In genomic region chr17:23857193-23857592, GRCm38 (mm10) we compare ENCODE assay signal across 27 mouse cellular contexts. TPM values are rescaled to one million over a fixed set of nuclear protein-coding genes. Genes with fewer than 3 reads are reported as not detected.
A peak's percentile ranks its signal among the peaks of the same experiment; 100 is the strongest.
DNase-seq lines count a peak whose midpoint lies in the region; ATAC-seq and TF ChIP-seq lines count a peak whose summit lies in the region.
"Had no signal": no experiment of that assay in that cellular context is flagged by ENCODE, and none has a peak within 500 bp of the region (broad histone marks: within the 10 kb centered on the region; RNA-seq: fewer than 3 reads in every experiment).

No protein-coding gene starts in this region.

- H3K4me2 ChIP-seq in hindbrain, embryonic 12.5 days (replicated peaks), result no peak overlapping the region
- H3K4me2 ChIP-seq in midbrain, embryonic 11.5 days, result no peak overlapping the region
- H3K4me2 ChIP-seq: embryonic facial prominence, embryonic 12.5 days; forebrain, embryonic 12.5 days; hindbrain, embryonic 14.5 days; intestine, embryonic 15.5 days had no signal

- WGBS in limb, embryonic 10.5 days, result 85% methylated on average over 6 of the region's 6 CpGs
- WGBS in hindbrain, embryonic 12.5 days, result 84% methylated on average over 6 of the region's 6 CpGs
- 80% methylated on average over 6 of the region's 6 CpGs for WGBS in midbrain, embryonic 11.5 days

- peak; percentile 10 for DNase-seq in gastrocnemius, adult 2 months
- no peak for DNase-seq in gastrocnemius, adult 18-20 months (ENCODE audit: low spot score)
- peak; percentile 42 for DNase-seq in urinary bladder, postnatal 25 days (ENCODE audit: low spot score)
- DNase-seq in urinary bladder, postnatal 10 days (ENCODE audit: low spot score), result no peak
- no peak for DNase-seq in limb, embryonic 10.5 days (ENCODE audit: low spot score)
- no peak for DNase-seq in midbrain, embryonic 11.5 days (ENCODE audit: low spot score, missing footprints)
- DNase-seq: adrenal gland, postnatal 14 days; cerebellum, adult 11-12 months; cerebellum, adult 9-10 months; cerebellum, postnatal 25 days; gastrocnemius, postnatal 25 days; heart, adult 18-20 months; heart, postnatal 10 days had no signal

- TF ChIP-seq CTCF in gastrocnemius, adult 2 months (IDR thresholded peaks at IDR 0.05), result no peak

- no peak overlapping the region for H3K27ac ChIP-seq in gastrocnemius, adult 2 months
- H3K27ac ChIP-seq in limb, embryonic 10.5 days, result peak overlapping the region; percentile 7; the same call in 1 of the 2 replicates
- H3K27ac ChIP-seq in hindbrain, embryonic 12.5 days, result no peak overlapping the region
- H3K27ac ChIP-seq in midbrain, embryonic 11.5 days (ENCODE audit: low read depth, low read length), result no peak overlapping the region
- H3K27ac ChIP-seq: embryonic facial prominence, embryonic 12.5 days; forebrain, embryonic 12.5 days; heart, embryonic 10.5 days; hindbrain, embryonic 14.5 days; intestine, embryonic 15.5 days had no signal

- H3K4me3 ChIP-seq in gastrocnemius, adult 2 months, result no peak overlapping the region
- H3K4me3 ChIP-seq in limb, embryonic 10.5 days, result no peak overlapping the region
- no peak overlapping the region for H3K4me3 ChIP-seq in hindbrain, embryonic 12.5 days
- H3K4me3 ChIP-seq in midbrain, embryonic 11.5 days (ENCODE audit: low read depth, low read length), result no peak overlapping the region
- H3K4me3 ChIP-seq: embryonic facial prominence, embryonic 12.5 days; forebrain, embryonic 12.5 days; heart, embryonic 10.5 days; intestine, embryonic 15.5 days had no signal

- no peak overlapping the region for H3K9ac ChIP-seq in hindbrain, embryonic 12.5 days
- no peak overlapping the region for H3K9ac ChIP-seq in midbrain, embryonic 11.5 days (ENCODE audit: low read length)
- H3K9ac ChIP-seq: embryonic facial prominence, embryonic 12.5 days; forebrain, embryonic 12.5 days; hindbrain, embryonic 14.5 days; intestine, embryonic 15.5 days had no signal

- intact Hi-C loops in gastrocnemius, adult 2 months (cut with DNase I), result no loop called here

- ATAC-seq in hindbrain, embryonic 12.5 days (ENCODE audit: low FRiP score), result no peak
- ATAC-seq in midbrain, embryonic 11.5 days (ENCODE audit: low FRiP score), result no peak
- ATAC-seq: activated CD4-positive, CD25-positive, alpha-beta regulatory T cell, adult 4 months; forebrain, embryonic 16.5 days had no signal

- H3K9me3 ChIP-seq in limb, embryonic 10.5 days (replicated peaks), result no peaks in the 10 kb centered on the region
- no peaks in the 10 kb centered on the region for H3K9me3 ChIP-seq in hindbrain, embryonic 12.5 days (replicated peaks)
- H3K9me3 ChIP-seq in midbrain, embryonic 11.5 days (ENCODE audit: control insufficient read depth, low read length), result no peaks in the 10 kb centered on the region
- H3K9me3 ChIP-seq: embryonic facial prominence, embryonic 12.5 days; forebrain, embryonic 12.5 days; heart, embryonic 10.5 days; intestine, embryonic 15.5 days had no signal

- H3K4me1 ChIP-seq in limb, embryonic 10.5 days, result peaks cover 8% of the 10 kb centered on the region
- H3K4me1 ChIP-seq in hindbrain, embryonic 12.5 days, result no peaks in the 10 kb centered on the region
- H3K4me1 ChIP-seq in midbrain, embryonic 11.5 days (ENCODE audit: control insufficient read depth, insufficient read depth, low read length), result no peaks in the 10 kb centered on the region
- H3K4me1 ChIP-seq: embryonic facial prominence, embryonic 12.5 days; forebrain, embryonic 12.5 days; intestine, embryonic 15.5 days had no signal

- H3K36me3 ChIP-seq in limb, embryonic 10.5 days, result no peaks in the 10 kb centered on the region
- no peaks in the 10 kb centered on the region for H3K36me3 ChIP-seq in hindbrain, embryonic 12.5 days
- H3K36me3 ChIP-seq in midbrain, embryonic 11.5 days (ENCODE audit: control insufficient read depth, insufficient read depth, low read length), result no peaks in the 10 kb centered on the region
- H3K36me3 ChIP-seq: embryonic facial prominence, embryonic 12.5 days; forebrain, embryonic 12.5 days; heart, embryonic 10.5 days; intestine, embryonic 15.5 days had no signal

- no peaks in the 10 kb centered on the region for H3K27me3 ChIP-seq in limb, embryonic 10.5 days (ENCODE audit: low read depth, poor library complexity, severe bottlenecking)
- H3K27me3 ChIP-seq in hindbrain, embryonic 12.5 days, result no peaks in the 10 kb centered on the region
- H3K27me3 ChIP-seq in midbrain, embryonic 11.5 days (ENCODE audit: control insufficient read depth, insufficient read depth, low read length), result no peaks in the 10 kb centered on the region
- H3K27me3 ChIP-seq: embryonic facial prominence, embryonic 12.5 days; forebrain, embryonic 12.5 days; intestine, embryonic 15.5 days had no signal

RNA-seq across cellular contexts. Expression of gene Prss21, which starts 10.7 kb away (rescaled TPM):
- total RNA-seq in gastrocnemius, adult 2 months (2021), result not detected
- total RNA-seq in gastrocnemius, adult 18-20 months (2021), result not detected
- not detected in 2 replicates for polyA plus RNA-seq in limb, embryonic 10.5 days (2016; fragmentation: Nextera tagmentation; extraction: Ambion mirVana)
- polyA plus RNA-seq in hindbrain, embryonic 12.5 days (2016; fragmentation: Nextera tagmentation; extraction: Ambion mirVana), result not detected in 2 replicates
- not detected in 2 replicates for polyA plus RNA-seq in midbrain, embryonic 11.5 days (2014; fragmentation: Nextera tagmentation; extraction: Ambion mirVana)
- total RNA-seq: adrenal gland, adult 18-20 months; adrenal gland, postnatal 14 days; ES-E14; gastrocnemius, postnatal 25 days; heart, adult 18-20 months; heart, postnatal 10 days; hematopoietic stem cell, adult 5-6 weeks had no signal
- polyA plus RNA-seq: activated CD4-positive, CD25-positive, alpha-beta regulatory T cell, adult 4 months; cortical plate, adult 2 months; embryonic facial prominence, embryonic 12.5 days; forebrain, embryonic 12.5 days; forebrain, embryonic 16.5 days; frontal cortex, adult 2 months; heart, embryonic 10.5 days; heart, embryonic 14.5 days; hindbrain, embryonic 14.5 days; intestine, embryonic 15.5 days had no signal

RNA-seq across cellular contexts. Expression of gene Prss41, which starts 13.2 kb away (rescaled TPM):
- not detected for total RNA-seq in gastrocnemius, adult 2 months (2021)
- total RNA-seq in gastrocnemius, adult 18-20 months (2021), result not detected
- 3.3 and 3.9 TPM in 2 replicates for polyA plus RNA-seq in limb, embryonic 10.5 days (2016; fragmentation: Nextera tagmentation; extraction: Ambion mirVana)
- 0.72 and 1.3 TPM in 2 replicates for polyA plus RNA-seq in hindbrain, embryonic 12.5 days (2016; fragmentation: Nextera tagmentation; extraction: Ambion mirVana)
- polyA plus RNA-seq in midbrain, embryonic 11.5 days (2014; fragmentation: Nextera tagmentation; extraction: Ambion mirVana), result 0.41 and 0.81 TPM in 2 replicates
- total RNA-seq: gastrocnemius, postnatal 25 days; heart, adult 18-20 months; heart, postnatal 10 days; hematopoietic stem cell, adult 5-6 weeks had no signal
- polyA plus RNA-seq: heart, embryonic 14.5 days had no signal

RNA-seq across cellular contexts. Expression of gene Prss32, which starts 13.5 kb away (rescaled TPM):
- not detected for total RNA-seq in gastrocnemius, adult 2 months (2021)
- total RNA-seq in gastrocnemius, adult 18-20 months (2021), result not detected
- not detected in 2 replicates for polyA plus RNA-seq in limb, embryonic 10.5 days (2016; fragmentation: Nextera tagmentation; extraction: Ambion mirVana)
- not detected in 2 replicates for polyA plus RNA-seq in hindbrain, embryonic 12.5 days (2016; fragmentation: Nextera tagmentation; extraction: Ambion mirVana)
- polyA plus RNA-seq in midbrain, embryonic 11.5 days (2014; fragmentation: Nextera tagmentation; extraction: Ambion mirVana), result not detected in 2 replicates
- total RNA-seq: adrenal gland, adult 18-20 months; adrenal gland, postnatal 14 days; gastrocnemius, postnatal 25 days; heart, adult 18-20 months; heart, postnatal 10 days; hematopoietic stem cell, adult 5-6 weeks had no signal
- polyA plus RNA-seq: cortical plate, adult 2 months; embryonic facial prominence, embryonic 12.5 days; forebrain, embryonic 12.5 days; forebrain, embryonic 16.5 days; heart, embryonic 10.5 days; heart, embryonic 14.5 days; hindbrain, embryonic 14.5 days had no signal

RNA-seq across cellular contexts. Expression of gene Prss33, which starts 21.3 kb away (rescaled TPM):
- total RNA-seq in gastrocnemius, adult 2 months (2021), result not detected
- not detected for total RNA-seq in gastrocnemius, adult 18-20 months (2021)
- polyA plus RNA-seq in limb, embryonic 10.5 days (2016; fragmentation: Nextera tagmentation; extraction: Ambion mirVana), result not detected in 2 replicates
- 0.26 TPM in 1 of 2 replicates, not detected in the other for polyA plus RNA-seq in hindbrain, embryonic 12.5 days (2016; fragmentation: Nextera tagmentation; extraction: Ambion mirVana)
- 0.27 TPM in 1 of 2 replicates, not detected in the other for polyA plus RNA-seq in midbrain, embryonic 11.5 days (2014; fragmentation: Nextera tagmentation; extraction: Ambion mirVana)
- total RNA-seq: adrenal gland, adult 18-20 months; adrenal gland, postnatal 14 days; gastrocnemius, postnatal 25 days; heart, adult 18-20 months; heart, postnatal 10 days had no signal
- polyA plus RNA-seq: cortical plate, adult 2 months; forebrain, embryonic 12.5 days; forebrain, embryonic 16.5 days; heart, embryonic 10.5 days; heart, embryonic 14.5 days; hindbrain, embryonic 14.5 days had no signal

RNA-seq across cellular contexts. Expression of gene Dcpp1, which starts 23.5 kb away (rescaled TPM):
- total RNA-seq in gastrocnemius, adult 2 months (2021), result not detected
- not detected for total RNA-seq in gastrocnemius, adult 18-20 months (2021)
- polyA plus RNA-seq in limb, embryonic 10.5 days (2016; fragmentation: Nextera tagmentation; extraction: Ambion mirVana), result not detected in 2 replicates
- not detected in 2 replicates for polyA plus RNA-seq in hindbrain, embryonic 12.5 days (2016; fragmentation: Nextera tagmentation; extraction: Ambion mirVana)
- not detected in 2 replicates for polyA plus RNA-seq in midbrain, embryonic 11.5 days (2014; fragmentation: Nextera tagmentation; extraction: Ambion mirVana)
- total RNA-seq: adrenal gland, adult 18-20 months; adrenal gland, postnatal 14 days; ES-E14; gastrocnemius, postnatal 25 days; heart, adult 18-20 months; heart, postnatal 10 days; hematopoietic stem cell, adult 5-6 weeks had no signal
- polyA plus RNA-seq: activated CD4-positive, CD25-positive, alpha-beta regulatory T cell, adult 4 months; cortical plate, adult 2 months; embryonic facial prominence, embryonic 12.5 days; forebrain, embryonic 12.5 days; forebrain, embryonic 16.5 days; frontal cortex, adult 2 months; heart, embryonic 10.5 days; heart, embryonic 14.5 days; hindbrain, embryonic 14.5 days; intestine, embryonic 15.5 days had no signal

Comparison
In these comparisons a context has a peak if more than half of its experiments do, and no peak if none do; other contexts are left out.
1. DNase-seq: peak in gastrocnemius, adult 2 months (single experiment) and urinary bladder, postnatal 25 days (single experiment); none in gastrocnemius, adult 18-20 months (single experiment), urinary bladder, postnatal 10 days (single experiment), limb, embryonic 10.5 days (single experiment) and midbrain, embryonic 11.5 days (single experiment).